Mouse (Mus musculus) spleen, adult 2 months (tissue): ENCODE results near the gene Cd274. TPM values are rescaled to one million over a fixed set of nuclear protein-coding genes. Genes with fewer than 3 reads are reported as not detected.

ENCODE experiments used
- DNase-seq, 2 experiments: peaks; one replicate each; pipeline versions ENCODE4 v3.0.0 to v3.0.0-alpha.2; 2012 to 2021; ENCODE audit warnings: low spot score in 2 of 2, low read depth in 1 of 2
- H3K27ac ChIP-seq: fragments of 200-500 bp; 2 replicates; pipeline ENCODE4 v1.5.1; 2012; ENCODE audit warnings: low read length, inconsistent platforms; ENCODE audit not compliant: insufficient read depth
- H3K27me3 ChIP-seq: fragments of 200-500 bp; 2 replicates; pipeline ENCODE4 v1.6.1; 2012; ENCODE audit warnings: mild to moderate bottlenecking, moderate library complexity, low read length, inconsistent platforms; ENCODE audit not compliant: control insufficient read depth, insufficient read depth
- H3K36me3 ChIP-seq: fragments of 200-500 bp; 2 replicates; pipeline ENCODE4 v1.6.1; 2012; ENCODE audit warnings: mild to moderate bottlenecking, low read length, inconsistent platforms; ENCODE audit not compliant: control insufficient read depth, insufficient read depth
- H3K4me1 ChIP-seq: fragments of 200-500 bp; 2 replicates; pipeline ENCODE4 v1.6.1; 2011; ENCODE audit warnings: inconsistent platforms; ENCODE audit not compliant: control insufficient read depth, insufficient read depth, insufficient read length
- H3K4me3 ChIP-seq: fragments of 200-500 bp; 2 replicates; pipeline ENCODE4 v1.5.1; 2011; ENCODE audit warnings: mild to moderate bottlenecking, inconsistent platforms; ENCODE audit not compliant: insufficient read depth, insufficient read length; ENCODE audit errors: extremely low read depth
- CTCF ChIP-seq: fragments of 200-500 bp; IDR thresholded peaks from 2 replicates; pipeline ENCODE4 v1.5.1; 2011; ENCODE audit warnings: mild to moderate bottlenecking, inconsistent platforms; ENCODE audit not compliant: insufficient read depth, insufficient read length, insufficient replicate concordance; ENCODE audit errors: extremely low read depth
- POLR2A ChIP-seq: fragments of 200-500 bp; IDR thresholded peaks from 2 replicates; pipeline ENCODE4 v1.6.1; 2011; ENCODE audit warnings: low read depth, low read length, inconsistent platforms
- WGBS: fragments of 180-500 bp; shearing (Covaris S2); methylation state at CpG from one replicate; pipeline ENCODE4 v1.1.7; 2018; 5-methylcytosine and 5-hydroxymethylcytosine counted together
- polyA plus RNA-seq: library from polyadenylated mRNA; depleted of rRNA; stranded (reverse); fragments of >200 nt; gene quantifications from 2 replicates; pipeline ENCODE4 v1.2.3, GENCODE M21; 2012

Cd274 gene
- polyA plus RNA-seq, 1 experiment, result 10.4 TPM

GRCm38 (mm10) chr19:29416393-29416902 lies 49.2 kb downstream of the Cd274 start:
- WGBS, result 77% methylated on average over 3 of the region's 3 CpGs
- no peak overlapping the region for H3K27ac ChIP-seq
- no peaks in the 10 kb centered on the region for H3K27me3 ChIP-seq
- TF ChIP-seq POLR2A (no peak), CTCF (no peak)
- no peak for DNase-seq
- H3K4me1 ChIP-seq, result peaks cover 18% of the 10 kb centered on the region
- H3K36me3 ChIP-seq, result no peaks in the 10 kb centered on the region
- H3K4me3 ChIP-seq, result no peak overlapping the region

GRCm38 (mm10) chr19:29417188-29417587 lies 49.9 kb downstream of the Cd274 start:
- no peak for DNase-seq
- no peaks in the 10 kb centered on the region for H3K27me3 ChIP-seq
- WGBS, result 75% methylated on average over 2 of the region's 2 CpGs
- no peaks in the 10 kb centered on the region for H3K36me3 ChIP-seq
- TF ChIP-seq CTCF, result no peak
- H3K27ac ChIP-seq, result peak overlapping the region; percentile 3; the same call in 1 of the 2 replicates
- H3K4me1 ChIP-seq, result peaks cover 18% of the 10 kb centered on the region
- no peak overlapping the region for H3K4me3 ChIP-seq

GRCm38 (mm10) chr19:29417894-29418293 lies 50.6 kb downstream of the Cd274 start:
- Histone ChIP-seq H3K27ac (peak overlapping the region; percentile 80), H3K4me1 (peaks cover 18% of the 10 kb centered on the region)

GRCm38 (mm10) chr19:29418661-29419115 lies 51.4 kb downstream of the Cd274 start:
- Histone ChIP-seq H3K4me3 (peak overlapping the region; percentile 15; the same call in 1 of the 2 replicates), H3K27me3 (no peaks in the 10 kb centered on the region), H3K4me1 (peaks cover 18% of the 10 kb centered on the region), H3K36me3 (no peaks in the 10 kb centered on the region), H3K27ac (peak overlapping the region; percentile 72)
- DNase-seq, result peak in 1 of 2 experiments; percentile 37
- TF ChIP-seq CTCF, result no peak
- no peak for TF ChIP-seq POLR2A
- 4% methylated on average over 9 of the region's 9 CpGs for WGBS

More at GRCm38 (mm10) chr19:29417894-29418293, 50.6 kb downstream of the Cd274 start:
- no peak overlapping the region for H3K4me3 ChIP-seq
- TF ChIP-seq POLR2A (no peak), CTCF (no peak)
- DNase-seq, result no peak
- H3K27me3 ChIP-seq, result no peaks in the 10 kb centered on the region
- 37% methylated on average over 2 of the region's 2 CpGs for WGBS
- no peaks in the 10 kb centered on the region for H3K36me3 ChIP-seq

- H3K27me3 ChIP-seq, result no peaks in the 10 kb centered on the region
- H3K27ac ChIP-seq, result no peak overlapping the region
- H3K4me3 ChIP-seq, result no peak overlapping the region
- WGBS, result 17% methylated on average over 3 of the region's 3 CpGs
- TF ChIP-seq POLR2A, result no peak
- no peak for TF ChIP-seq CTCF
- no peaks in the 10 kb centered on the region for H3K36me3 ChIP-seq
- peaks cover 18% of the 10 kb centered on the region for H3K4me1 ChIP-seq
- no peak for DNase-seq
These were observed 52.3 kb downstream of the Cd274 start for GRCm38 (mm10) chr19:29419506-29419905.

GRCm38 (mm10) chr19:29419946-29420345 lies 52.7 kb downstream of the Cd274 start:
- no peak for DNase-seq
- Histone ChIP-seq H3K27ac (no peak overlapping the region), H3K4me1 (peaks cover 18% of the 10 kb centered on the region), H3K4me3 (no peak overlapping the region), H3K36me3 (no peaks in the 10 kb centered on the region), H3K27me3 (no peaks in the 10 kb centered on the region)
- no peak for TF ChIP-seq CTCF
- TF ChIP-seq POLR2A, result no peak

GRCm38 (mm10) chr19:29420397-29420796 lies 53.1 kb downstream of the Cd274 start:
- no peak for DNase-seq
- peaks cover 18% of the 10 kb centered on the region for H3K4me1 ChIP-seq
- 92% methylated on average over 8 of the region's 8 CpGs for WGBS
- H3K27me3 ChIP-seq, result no peaks in the 10 kb centered on the region
- no peaks in the 10 kb centered on the region for H3K36me3 ChIP-seq
- TF ChIP-seq POLR2A, result no peak
- no peak for TF ChIP-seq CTCF
- peak overlapping the region; percentile 38; the same call in 1 of the 2 replicates for H3K27ac ChIP-seq
- H3K4me3 ChIP-seq, result no peak overlapping the region
